Mouse (Mus musculus): Measurements from ENCODE around the gene Ptchd3.

DNA sequence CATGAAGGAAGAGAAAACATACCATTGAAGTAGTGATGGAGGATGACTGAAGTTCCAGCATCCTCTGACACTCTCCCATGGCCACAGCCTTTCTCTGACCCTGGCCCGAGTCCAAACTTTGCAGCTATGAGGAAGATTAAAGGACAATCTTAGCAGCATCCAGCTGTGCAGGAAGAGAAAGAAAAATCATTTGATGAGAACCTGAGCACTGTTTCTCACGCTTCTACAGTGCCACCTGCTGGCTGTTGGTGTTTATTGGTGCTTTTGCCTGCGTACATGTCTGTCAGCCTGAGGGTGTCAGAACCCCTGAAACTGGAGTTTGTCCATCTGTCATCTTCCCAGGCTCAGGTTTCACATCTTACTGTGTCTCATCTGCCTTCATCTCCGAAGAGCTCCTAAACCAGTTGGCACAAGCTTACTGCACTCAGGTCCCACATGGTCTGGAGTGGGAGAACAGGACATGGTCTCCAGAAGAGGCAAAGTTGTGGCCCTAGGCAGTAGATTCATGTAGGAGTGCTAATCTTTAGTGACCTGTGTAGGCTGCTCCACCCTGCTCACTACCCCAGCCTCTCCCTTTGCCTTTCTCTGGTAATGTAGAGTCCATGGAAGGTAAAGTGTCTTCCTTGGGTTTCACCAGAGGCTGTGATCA lies 21.7 kb upstream of the Ptchd3 start:
- TF ChIP-seq POLR2A (IDR thresholded peaks at IDR 0.05; ENCODE audit: control insufficient read depth, low read depth, low read length) (no peak), CTCF (IDR thresholded peaks at IDR 0.05; ENCODE audit: control insufficient read depth, insufficient read depth, insufficient replicate concordance, low read depth, low read length) (peak; percentile 50; the same call in 1 of the 2 replicates)
